Mouse (Mus musculus) CH12.LX (cell line): ENCODE data around the gene Dscaml1. TPM values are rescaled to one million over a fixed set of nuclear protein-coding genes. Genes with fewer than 3 reads are reported as not detected.

Experiments
- DNase-seq: peaks from one replicate; pipeline ENCODE4 v3.0.0-alpha.2; 2013; ENCODE audit errors: extremely low read depth
- H3K27ac ChIP-seq: 2 replicates; pipeline ENCODE4 v1.5.1; 2012; ENCODE audit warnings: low read depth, mild to moderate bottlenecking, control low read depth, moderate library complexity; ENCODE audit not compliant: insufficient read depth
- H3K27me3 ChIP-seq: replicated peaks from 2 replicates; pipeline ENCODE3; 2012; ENCODE audit warnings: inconsistent platforms
- H3K36me3 ChIP-seq, 2 experiments: replicated peaks in 1 of 2; 2 replicates each; pipeline versions ENCODE3 to v1.6.1; 2012; ENCODE audit warnings: inconsistent platforms in 1 of 2, low read length in 1 of 2, mild to moderate bottlenecking in 1 of 2, mixed read lengths in 1 of 2, moderate library complexity in 1 of 2; ENCODE audit not compliant: control insufficient read depth in 1 of 2, insufficient read depth in 1 of 2
- H3K4me1 ChIP-seq, 2 experiments: 2 replicates each; pipeline ENCODE4 v1.6.1; 2012; ENCODE audit warnings: inconsistent platforms in 1 of 2, moderate library complexity in 1 of 2; ENCODE audit not compliant: insufficient read depth in 2 of 2, control insufficient read depth in 1 of 2
- H3K4me2 ChIP-seq: 2 replicates; pipeline ENCODE4 v1.6.1; 2012; ENCODE audit warnings: low read depth, mild to moderate bottlenecking, control low read depth; ENCODE audit not compliant: poor library complexity, insufficient read depth, severe bottlenecking
- H3K4me3 ChIP-seq, 3 experiments: fragments of 150-350 bp in 1 of 3; sonication (generic) in 1 of 3; replicated peaks in 1 of 3; 2 replicates each; pipeline versions ENCODE3 to v1.5.1; 2011 to 2012; ENCODE audit warnings: low read depth in 2 of 3, low read length in 2 of 3, mild to moderate bottlenecking in 2 of 3, moderate library complexity in 2 of 3, control low read depth in 1 of 3, improper control_type of control experiment in 1 of 3, inconsistent platforms in 1 of 3, mixed read lengths in 1 of 3; ENCODE audit not compliant: poor library complexity in 1 of 3
- H3K79me2 ChIP-seq: replicated peaks from 2 replicates; pipeline ENCODE4 v1.6.1; 2012; ENCODE audit warnings: mild to moderate bottlenecking, moderate library complexity; ENCODE audit not compliant: control insufficient read depth, poor library complexity, insufficient read depth, severe bottlenecking; ENCODE audit errors: extremely low read depth
- H3K9ac ChIP-seq: 2 replicates; pipeline ENCODE4 v1.6.1; 2012; ENCODE audit warnings: low read depth, mild to moderate bottlenecking, control low read depth, moderate library complexity; ENCODE audit not compliant: insufficient read depth
- H3K9me3 ChIP-seq: replicated peaks from 2 replicates; pipeline ENCODE3; 2012; ENCODE audit warnings: low read length, inconsistent platforms, mixed read lengths
- BHLHE40 ChIP-seq: IDR thresholded peaks from 2 replicates; pipeline ENCODE4 v1.6.1; 2011; ENCODE audit warnings: mild to moderate bottlenecking, low read depth, low read length, improper control_type of control experiment
- CHD1 ChIP-seq: IDR thresholded peaks from 2 replicates; pipeline ENCODE4 v1.6.1; 2012; ENCODE audit warnings: low read depth, low read length, improper control_type of control experiment, inconsistent platforms
- CTCF ChIP-seq, 2 experiments: IDR thresholded peaks in 1 of 2; conservative IDR thresholded peaks in 1 of 2; 2 replicates each; pipeline ENCODE4 v1.5.1; 2011 to 2012; ENCODE audit warnings: low read depth in 2 of 2, low read length in 2 of 2, improper control_type of control experiment in 1 of 2, inconsistent platforms in 1 of 2, mild to moderate bottlenecking in 1 of 2, moderate library complexity in 1 of 2
- ELF1 ChIP-seq: IDR thresholded peaks from 2 replicates; pipeline ENCODE4 v1.6.1; 2014; ENCODE audit warnings: low read depth, mild to moderate bottlenecking, inconsistent platforms, low read length, improper control_type of control experiment
- ETS1 ChIP-seq: conservative IDR thresholded peaks from 2 replicates; pipeline ENCODE4 v1.6.1; 2012; ENCODE audit warnings: low read depth, mild to moderate bottlenecking, inconsistent platforms, low read length, improper control_type of control experiment, moderate library complexity
- GABPA ChIP-seq: IDR thresholded peaks from 2 replicates; pipeline ENCODE4 v1.6.1; 2012; ENCODE audit warnings: low read depth, low read length, improper control_type of control experiment, inconsistent platforms; ENCODE audit not compliant: insufficient replicate concordance
- HCFC1 ChIP-seq: IDR thresholded peaks from 2 replicates; pipeline ENCODE4 v1.6.1; 2012; ENCODE audit warnings: low read depth, mild to moderate bottlenecking, inconsistent platforms, low read length, improper control_type of control experiment
- IRF4 ChIP-seq: IDR thresholded peaks from 2 replicates; pipeline ENCODE4 v1.6.1; 2014; ENCODE audit warnings: low read depth, mild to moderate bottlenecking, inconsistent platforms, low read length, improper control_type of control experiment
- JUN ChIP-seq: IDR thresholded peaks from 2 replicates; pipeline ENCODE4 v1.6.1; 2011; ENCODE audit warnings: low read depth, mild to moderate bottlenecking, low read length, improper control_type of control experiment, moderate library complexity; ENCODE audit not compliant: insufficient read depth
- JUND ChIP-seq: conservative IDR thresholded peaks from 2 replicates; pipeline ENCODE4 v1.6.1; 2011; ENCODE audit warnings: low read depth, low read length, improper control_type of control experiment
- MAFK ChIP-seq: IDR thresholded peaks from 2 replicates; pipeline ENCODE4 v1.6.1; 2011; ENCODE audit warnings: low read length, improper control_type of control experiment; ENCODE audit not compliant: insufficient replicate concordance
- MAX ChIP-seq: IDR thresholded peaks from 2 replicates; pipeline ENCODE4 v1.6.1; 2011; ENCODE audit warnings: low read length, improper control_type of control experiment
- MAZ ChIP-seq: IDR thresholded peaks from 2 replicates; pipeline ENCODE4 v1.6.1; 2012; ENCODE audit warnings: low read depth, mild to moderate bottlenecking, inconsistent platforms, low read length, improper control_type of control experiment, moderate library complexity
- MEF2A ChIP-seq: IDR thresholded peaks from 2 replicates; pipeline ENCODE4 v1.6.1; 2014; ENCODE audit warnings: low read depth, mild to moderate bottlenecking, inconsistent platforms, low read length, improper control_type of control experiment, borderline replicate concordance
- MXI1 ChIP-seq: IDR thresholded peaks from 2 replicates; pipeline ENCODE4 v1.6.1; 2011; ENCODE audit warnings: mild to moderate bottlenecking, low read depth, low read length, improper control_type of control experiment
- MYC ChIP-seq: IDR thresholded peaks from 2 replicates; pipeline ENCODE4 v1.6.1; 2011; ENCODE audit warnings: low read depth, mild to moderate bottlenecking, improper control_type of control experiment, low read length
- NELFE ChIP-seq: IDR thresholded peaks from 2 replicates; pipeline ENCODE4 v1.6.1; 2011; ENCODE audit warnings: low read depth, low read length, improper control_type of control experiment
- POLR2AphosphoS2 ChIP-seq: IDR thresholded peaks from 2 replicates; pipeline ENCODE4 v1.6.1; 2011; ENCODE audit warnings: low read depth, low read length, improper control_type of control experiment
- RCOR1 ChIP-seq: conservative IDR thresholded peaks from 2 replicates; pipeline ENCODE4 v1.6.1; 2012; ENCODE audit warnings: low read depth, mild to moderate bottlenecking, inconsistent platforms, low read length, improper control_type of control experiment
- SIN3A ChIP-seq: IDR thresholded peaks from 2 replicates; pipeline ENCODE4 v1.6.1; 2012; ENCODE audit warnings: low read length, improper control_type of control experiment, inconsistent platforms
- TBP ChIP-seq: conservative IDR thresholded peaks from 2 replicates; pipeline ENCODE4 v1.6.1; 2011; ENCODE audit warnings: low read depth, low read length, improper control_type of control experiment
- USF2 ChIP-seq: conservative IDR thresholded peaks from 2 replicates; pipeline ENCODE4 v1.6.1; 2011; ENCODE audit warnings: low read depth, low read length, improper control_type of control experiment
- ZC3H11A ChIP-seq: IDR thresholded peaks from 2 replicates; pipeline ENCODE4 v1.6.1; 2012; ENCODE audit warnings: low read depth, mild to moderate bottlenecking, inconsistent platforms, low read length, improper control_type of control experiment
- ZKSCAN1 ChIP-seq: IDR thresholded peaks from 2 replicates; pipeline ENCODE4 v1.6.1; 2012; ENCODE audit warnings: low read depth, inconsistent platforms, low read length, improper control_type of control experiment, borderline replicate concordance
- ZMIZ1 ChIP-seq: IDR thresholded peaks from 2 replicates; pipeline ENCODE4 v1.6.1; 2012; ENCODE audit warnings: low read depth, mild to moderate bottlenecking, inconsistent platforms, low read length, improper control_type of control experiment
- ZNF384 ChIP-seq: IDR thresholded peaks from 2 replicates; pipeline ENCODE4 v1.6.1; 2012; ENCODE audit warnings: low read depth, low read length, improper control_type of control experiment, inconsistent platforms
- dilution Hi-C: fragments of 300-500 bp; cut with MboI; formaldehyde crosslinking; loops from 2 replicates; pipeline ENCODE4 v1.14.3; 2020; ENCODE audit warnings: low sequenced_read_pairs; ENCODE audit not compliant: extremely low pct_unique_long_range_greater_than_20kb, extremely low pct_ligation_motif_present
- in situ Hi-C: fragments of 300-500 bp; cut with MboI; formaldehyde crosslinking; loops from 3 replicates; pipeline ENCODE4 v1.14.3; 2019; ENCODE audit warnings: low sequenced_read_pairs, low pct_ligation_motif_present, low pct_unique_long_range_greater_than_20kb, mixed read lengths
- polyA plus RNA-seq: library from polyadenylated mRNA; unstranded; fragments of >175 nt; gene quantifications from 2 replicates; pipeline ENCODE4 v1.2.1, GENCODE M21; 2012; ENCODE audit warnings: low read depth; ENCODE audit not compliant: insufficient read length
- total RNA-seq, 2 experiments: library from RNA; depleted of rRNA; stranded (reverse); fragments of 300-350 nt in 1 of 2; fragments of >200 nt in 1 of 2; gene quantifications; 2 replicates each; pipeline ENCODE4 v1.2.3; 2012 to 2014

Gene Dscaml1
- total and polyA plus RNA-seq, 3 experiments = not detected

- no peak for TF ChIP-seq ZKSCAN1
- TF ChIP-seq MEF2A = no peak
- no peak for TF ChIP-seq TBP
- no peak for TF ChIP-seq HCFC1
- TF ChIP-seq USF2 = no peak
- TF ChIP-seq NELFE = no peak
- TF ChIP-seq ELF1 = no peak
- no peak for TF ChIP-seq MXI1
- TF ChIP-seq JUN = no peak
- no peak for TF ChIP-seq CHD1
- TF ChIP-seq RCOR1 = no peak
- TF ChIP-seq MAX = no peak
- TF ChIP-seq JUND = no peak
- TF ChIP-seq POLR2AphosphoS2 = no peak
- no peak for TF ChIP-seq BHLHE40
- TF ChIP-seq IRF4 = no peak
- TF ChIP-seq ZMIZ1 = no peak
- no peak for DNase-seq
Observed at GRCm38 (mm10) chr9:45499267-45499666, 72.8 kb downstream of the Dscaml1 start.

GRCm38 (mm10) chr9:45500071-45500595 is 73.7 kb downstream of the Dscaml1 start:
- DNase-seq = no peak
- no peak overlapping the region for H3K9ac ChIP-seq
- no peak overlapping the region for H3K4me3 ChIP-seq
- TF ChIP-seq MAZ (no peak), POLR2AphosphoS2 (no peak), ZNF384 (no peak), NELFE (no peak), MAX (no peak), MYC (no peak), GABPA (no peak), MXI1 (no peak), JUND (no peak), CHD1 (no peak), ZC3H11A (no peak), MAFK (no peak), SIN3A (no peak), HCFC1 (no peak), IRF4 (no peak), ETS1 (no peak), MEF2A (no peak), CTCF (conservative IDR thresholded peaks at IDR 0.05 in 1 of 2, IDR thresholded peaks at IDR 0.05 in 1 of 2; ENCODE audit: low read depth in 2 of 2, low read length in 2 of 2) (no peak), USF2 (no peak), ZMIZ1 (no peak)
- no peak overlapping the region for H3K27ac ChIP-seq
- peaks cover 45 to 82% of the 10 kb centered on the region in 2 experiments for H3K4me1 ChIP-seq
- dilution Hi-C loops = no loop called here
- H3K27me3 ChIP-seq = no peaks in the 10 kb centered on the region
- H3K79me2 ChIP-seq = no peaks in the 10 kb centered on the region
- H3K36me3 ChIP-seq = no peaks in the 10 kb centered on the region
- H3K4me2 ChIP-seq = no peak overlapping the region
- no peaks in the 10 kb centered on the region for H3K9me3 ChIP-seq
- in situ Hi-C loops = no loop called here

More at GRCm38 (mm10) chr9:45499267-45499666, 72.8 kb downstream of the Dscaml1 start:
- Histone ChIP-seq H3K27ac (no peak overlapping the region), H3K4me2 (no peak overlapping the region), H3K4me1 (peaks cover 46 to 80% of the 10 kb centered on the region in 2 experiments), H3K4me3 (no peak overlapping the region), H3K27me3 (no peaks in the 10 kb centered on the region), H3K9ac (no peak overlapping the region), H3K79me2 (no peaks in the 10 kb centered on the region), H3K36me3 (no peaks in the 10 kb centered on the region), H3K9me3 (no peaks in the 10 kb centered on the region)
- in situ Hi-C loops (no loop called here), dilution Hi-C loops (no loop called here)
